Mouse (Mus musculus): ENCODE data around the gene Ppp1r35. TPM values are rescaled to one million over a fixed set of nuclear protein-coding genes. Genes with fewer than 3 reads are reported as not detected.

The Ppp1r35 gene
- polyA plus RNA-seq, 1 experiment: 52.6 TPM

- peak within 1 kb of the TSS; percentile 74 for H3K4me3 ChIP-seq (replicated peaks; ENCODE audit: control insufficient read depth, low read depth, low read length)
- TF ChIP-seq POLR2A (IDR thresholded peaks at IDR 0.05; ENCODE audit: borderline replicate concordance, control insufficient read depth, low read depth, low read length) (peak; percentile 41; the same call in 1 of the 2 replicates), CTCF (IDR thresholded peaks at IDR 0.05; ENCODE audit: control insufficient read depth, insufficient read depth, low read length) (0 out of 2 replicates have a peak, but pooled peaks have one; percentile 41)
- peak within 1 kb of the TSS; percentile 52; the same call in 1 of the 2 replicates for H3K27ac ChIP-seq (ENCODE audit: control insufficient read depth, insufficient read depth, low read depth, low read length, poor library complexity)
- H3K4me1 ChIP-seq (ENCODE audit: control insufficient read depth, insufficient read depth, low read length): peaks cover 2% of the 10 kb centered on the region; the same call in 1 of the 2 replicates
- under 1% methylated on average over 70 of the region's 71 CpGs for WGBS
Observed at GRCm38 (mm10) chr5:137741023-137741931, 37.4 kb upstream of the Ppp1r35 start, which contains the start of gene Nyap1. Gene Nyap1 (minus strand): TSS chr5:137741607.

- Histone ChIP-seq H3K4me3 (replicated peaks; ENCODE audit: control insufficient read depth, low read depth, low read length) (no peak overlapping the region), H3K27ac (ENCODE audit: control insufficient read depth, insufficient read depth, low read depth, low read length, poor library complexity) (no peak overlapping the region), H3K4me1 (ENCODE audit: control insufficient read depth, insufficient read depth, low read length) (peaks cover 2% of the 10 kb centered on the region; the same call in 1 of the 2 replicates)
- no peak for TF ChIP-seq CTCF (IDR thresholded peaks at IDR 0.05; ENCODE audit: control insufficient read depth, insufficient read depth, low read length)
- no peak for TF ChIP-seq POLR2A (IDR thresholded peaks at IDR 0.05; ENCODE audit: borderline replicate concordance, control insufficient read depth, low read depth, low read length)
- 64% methylated on average over 10 of the region's 10 CpGs for WGBS
Observed at GRCm38 (mm10) chr5:137742048-137742447, 36.6 kb upstream of the Ppp1r35 start.

- H3K4me1 ChIP-seq (ENCODE audit: control insufficient read depth, insufficient read depth, low read length): peaks cover 2% of the 10 kb centered on the region; the same call in 1 of the 2 replicates
- TF ChIP-seq POLR2A (IDR thresholded peaks at IDR 0.05; ENCODE audit: borderline replicate concordance, control insufficient read depth, low read depth, low read length) (no peak), CTCF (IDR thresholded peaks at IDR 0.05; ENCODE audit: control insufficient read depth, insufficient read depth, low read length) (no peak)
- H3K4me3 ChIP-seq (replicated peaks; ENCODE audit: control insufficient read depth, low read depth, low read length): no peak overlapping the region
- WGBS: 92% methylated on average over 6 of the region's 6 CpGs
- H3K27ac ChIP-seq (ENCODE audit: control insufficient read depth, insufficient read depth, low read depth, low read length, poor library complexity): no peak overlapping the region
Observed at GRCm38 (mm10) chr5:137742836-137743235, 35.8 kb upstream of the Ppp1r35 start.

GRCm38 (mm10) chr5:137744197-137744596 is 34.5 kb upstream of the Ppp1r35 start:
- H3K27ac ChIP-seq (ENCODE audit: control insufficient read depth, insufficient read depth, low read depth, low read length, poor library complexity): no peak overlapping the region
- TF ChIP-seq POLR2A (IDR thresholded peaks at IDR 0.05; ENCODE audit: borderline replicate concordance, control insufficient read depth, low read depth, low read length) (no peak), CTCF (IDR thresholded peaks at IDR 0.05; ENCODE audit: control insufficient read depth, insufficient read depth, low read length) (no peak)
- WGBS: 79% methylated on average over 7 of the region's 7 CpGs
- H3K4me1 ChIP-seq (ENCODE audit: control insufficient read depth, insufficient read depth, low read length): peaks cover 2% of the 10 kb centered on the region; the same call in 1 of the 2 replicates
- no peak overlapping the region for H3K4me3 ChIP-seq (replicated peaks; ENCODE audit: control insufficient read depth, low read depth, low read length)

- Histone ChIP-seq H3K27ac (ENCODE audit: control insufficient read depth, insufficient read depth, low read depth, low read length, poor library complexity) (peak within 1 kb of the TSS; percentile 99), H3K4me3 (replicated peaks; ENCODE audit: control insufficient read depth, low read depth, low read length) (peak within 1 kb of the TSS; percentile 94), H3K4me1 (ENCODE audit: control insufficient read depth, insufficient read depth, low read length) (peaks cover 2% of the 10 kb centered on the region; the same call in 1 of the 2 replicates)
- TF ChIP-seq POLR2A (IDR thresholded peaks at IDR 0.05; ENCODE audit: borderline replicate concordance, control insufficient read depth, low read depth, low read length): peak; percentile 95
- no peak for TF ChIP-seq CTCF (IDR thresholded peaks at IDR 0.05; ENCODE audit: control insufficient read depth, insufficient read depth, low read length)
- under 1% methylated on average over 28 of the region's 28 CpGs for WGBS
Observed at GRCm38 (mm10) chr5:137745214-137746171, 33.2 kb upstream of the Ppp1r35 start, which contains the start of gene Tsc22d4. Gene Tsc22d4 (plus strand): TSS chr5:137745730.

- under 1% methylated on average over 20 of the region's 20 CpGs for WGBS
- Histone ChIP-seq H3K4me1 (ENCODE audit: control insufficient read depth, insufficient read depth, low read length) (peaks cover 2% of the 10 kb centered on the region; the same call in 1 of the 2 replicates), H3K27ac (ENCODE audit: control insufficient read depth, insufficient read depth, low read depth, low read length, poor library complexity) (peak overlapping the region; percentile 99), H3K4me3 (replicated peaks; ENCODE audit: control insufficient read depth, low read depth, low read length) (peak overlapping the region; percentile 94)
- TF ChIP-seq POLR2A (IDR thresholded peaks at IDR 0.05; ENCODE audit: borderline replicate concordance, control insufficient read depth, low read depth, low read length): no peak; the same call in 1 of the 2 replicates
- no peak for TF ChIP-seq CTCF (IDR thresholded peaks at IDR 0.05; ENCODE audit: control insufficient read depth, insufficient read depth, low read length)
Observed at GRCm38 (mm10) chr5:137746282-137746850, 32.3 kb upstream of the Ppp1r35 start.

- peaks cover 2% of the 10 kb centered on the region; the same call in 1 of the 2 replicates for H3K4me1 ChIP-seq (ENCODE audit: control insufficient read depth, insufficient read depth, low read length)
Observed at GRCm38 (mm10) chr5:137746851-137747325, 31.8 kb upstream of the Ppp1r35 start.

More at GRCm38 (mm10) chr5:137746851-137747325, 31.8 kb upstream of the Ppp1r35 start:
- TF ChIP-seq CTCF (IDR thresholded peaks at IDR 0.05; ENCODE audit: control insufficient read depth, insufficient read depth, low read length): no peak
- TF ChIP-seq POLR2A (IDR thresholded peaks at IDR 0.05; ENCODE audit: borderline replicate concordance, control insufficient read depth, low read depth, low read length): no peak; the same call in 1 of the 2 replicates
- H3K4me3 ChIP-seq (replicated peaks; ENCODE audit: control insufficient read depth, low read depth, low read length): peak overlapping the region; percentile 94
- WGBS: 2% methylated on average over 16 of the region's 16 CpGs
- peak overlapping the region; percentile 99 for H3K27ac ChIP-seq (ENCODE audit: control insufficient read depth, insufficient read depth, low read depth, low read length, poor library complexity)

All from bone marrow, adult 2 months (tissue).